Mouse (Mus musculus): ENCODE measurements around the gene Ypel5.

Ypel5 gene

DNA sequence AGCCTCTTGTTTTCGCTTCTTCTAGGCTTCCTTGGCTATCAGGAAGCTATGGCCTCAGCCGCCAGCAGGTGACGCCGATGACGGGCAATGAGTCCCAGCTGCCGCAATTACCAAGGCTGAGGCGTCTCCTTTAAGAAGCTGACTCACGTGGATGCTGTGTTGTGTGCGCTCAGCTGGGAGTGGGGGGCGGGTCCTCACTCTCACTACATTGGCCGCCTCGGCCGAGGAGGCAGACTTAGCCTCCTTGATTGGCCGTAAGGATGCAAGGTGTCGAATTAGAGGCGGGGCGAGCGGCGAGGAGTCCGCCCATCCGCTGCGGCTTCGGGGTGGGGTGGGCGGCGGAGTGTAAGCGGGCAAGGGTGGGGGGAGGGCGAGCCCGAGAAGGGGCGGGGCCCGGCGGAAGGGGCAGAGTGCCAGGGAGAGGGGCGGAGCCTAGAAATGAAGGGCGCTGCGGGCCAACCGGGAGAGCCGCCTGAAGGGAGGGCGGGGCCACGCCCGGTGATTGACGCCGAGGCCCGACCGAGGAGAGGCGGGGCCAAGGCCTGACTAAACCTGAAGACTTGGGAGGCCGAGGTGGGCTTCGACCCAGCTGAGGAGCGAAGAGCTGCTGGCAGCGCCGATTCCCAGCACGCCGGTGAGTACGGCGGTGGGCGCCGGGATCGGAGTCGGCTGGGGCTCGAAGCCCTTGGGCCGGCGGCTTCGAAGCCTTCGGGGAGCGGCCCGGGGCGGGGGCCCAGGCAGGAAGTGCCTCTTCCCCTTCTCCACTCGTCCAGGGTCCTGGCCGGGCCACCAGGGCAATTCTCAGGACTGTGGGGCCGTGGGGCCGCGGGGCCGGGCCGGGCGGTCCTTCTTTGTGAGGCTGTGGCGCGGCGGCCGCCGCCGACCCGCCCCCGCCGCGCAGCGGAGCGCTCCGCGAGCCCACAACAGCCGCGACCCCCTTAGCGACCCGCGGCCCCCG, at the start of gene Ypel5:
Ypel5 (plus strand) TSS at position 296 of the 958 bp plus-strand sequence.
- peak; percentile 95 to 98 for DNase-seq (ENCODE audit: low spot score in 2 of 2)

DNA sequence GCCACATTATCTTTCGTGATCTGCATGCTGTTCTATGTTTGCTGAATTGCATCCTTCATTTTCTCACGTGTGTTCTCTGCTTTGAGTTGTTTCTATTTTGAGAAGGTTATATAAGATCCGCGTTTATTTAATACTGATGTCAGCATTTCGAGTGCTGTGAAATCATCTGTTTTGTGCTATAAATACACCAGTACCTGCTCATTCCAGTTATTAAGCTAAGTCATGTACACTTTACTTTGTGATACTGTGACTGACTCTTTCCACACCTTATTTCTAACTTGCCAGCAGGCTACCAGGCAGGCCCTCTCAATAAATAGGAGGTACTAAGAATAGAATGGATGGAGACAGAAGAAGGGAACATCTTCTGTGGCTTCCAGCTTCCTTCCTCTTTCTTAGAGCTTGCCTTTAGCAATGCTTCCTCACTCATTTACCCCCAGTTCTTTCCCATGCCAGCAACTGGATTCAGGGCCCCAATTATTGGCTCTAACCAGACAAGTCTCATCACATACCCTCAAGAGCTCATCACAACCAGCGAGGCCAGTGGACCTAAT, 48.3 kb upstream of the Ypel5 start:
- DNase-seq (ENCODE audit: low spot score in 2 of 2): no peak

DNA sequence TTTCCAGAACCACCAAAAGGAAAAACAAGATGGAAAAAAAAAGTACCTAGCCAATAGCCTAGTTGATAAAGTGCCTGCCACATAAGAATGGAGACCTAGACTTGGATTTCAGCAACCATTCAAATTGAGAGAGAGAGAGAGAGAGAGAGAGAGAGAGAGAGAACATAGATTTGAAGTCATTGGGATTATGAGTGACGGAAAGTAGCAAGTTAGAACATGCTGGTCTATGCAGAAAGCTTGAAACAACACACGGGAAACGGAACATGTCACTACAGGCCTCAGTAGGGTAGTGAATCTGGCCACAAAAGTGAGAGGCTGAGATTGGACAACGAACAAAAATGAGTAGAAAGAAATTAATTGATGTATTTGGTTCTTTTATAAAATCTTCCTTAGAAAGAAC, 43.0 kb upstream of the Ypel5 start:
- DNase-seq (ENCODE audit: low spot score in 2 of 2): no peak

DNA sequence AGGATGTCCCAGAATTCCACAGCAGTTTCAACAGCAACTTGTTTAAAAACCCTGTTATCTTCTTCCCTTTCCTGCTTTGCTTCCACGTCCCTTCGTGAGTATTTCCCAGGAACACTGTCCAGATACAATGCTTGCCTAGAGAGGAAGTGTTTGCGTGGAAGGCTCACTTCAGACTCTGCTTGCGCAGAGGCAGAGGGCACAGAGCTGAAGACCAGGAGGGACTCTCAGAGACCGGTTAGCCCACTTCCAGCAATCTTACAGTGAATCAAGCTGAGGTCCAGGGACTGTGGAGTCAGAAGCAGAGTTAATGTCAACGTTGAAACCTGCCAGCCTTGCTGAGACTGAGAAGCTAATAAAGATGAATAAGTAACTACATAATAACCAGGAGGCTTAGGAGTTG, 41.6 kb upstream of the Ypel5 start:
- DNase-seq (ENCODE audit: low spot score in 2 of 2): no peak

DNA sequence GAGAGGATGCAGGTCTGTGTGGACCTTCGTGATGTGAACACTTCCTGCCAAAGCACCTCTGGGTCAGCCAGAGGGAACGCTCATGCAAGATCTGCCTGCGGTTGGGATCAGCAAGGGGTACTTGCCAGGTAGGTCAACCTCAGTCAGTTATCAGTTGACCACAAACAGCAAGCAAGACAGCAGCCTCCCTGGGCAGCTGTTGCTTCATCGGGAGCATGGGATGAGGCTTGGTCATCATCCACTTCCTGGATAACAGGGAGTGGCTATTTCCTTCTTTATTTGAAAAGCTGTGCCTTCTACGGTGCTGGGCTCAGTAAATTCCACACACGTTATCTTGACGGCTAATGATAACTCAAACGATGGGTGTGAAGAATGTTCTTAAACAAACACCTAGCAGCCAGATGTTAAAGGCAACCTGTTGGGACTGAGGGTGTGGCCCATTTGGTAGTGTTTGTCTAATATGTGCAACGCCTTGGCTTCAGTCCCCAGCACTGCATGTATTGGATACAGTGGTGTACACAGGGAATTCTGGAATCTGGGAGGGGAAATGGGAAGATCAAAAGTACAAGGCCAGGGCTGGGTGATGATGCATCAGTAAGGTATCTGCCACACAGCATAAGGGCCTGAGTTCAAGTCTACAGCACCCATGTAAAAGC, 40.7 kb upstream of the Ypel5 start:
- DNase-seq (ENCODE audit: low spot score in 2 of 2): no peak

DNA sequence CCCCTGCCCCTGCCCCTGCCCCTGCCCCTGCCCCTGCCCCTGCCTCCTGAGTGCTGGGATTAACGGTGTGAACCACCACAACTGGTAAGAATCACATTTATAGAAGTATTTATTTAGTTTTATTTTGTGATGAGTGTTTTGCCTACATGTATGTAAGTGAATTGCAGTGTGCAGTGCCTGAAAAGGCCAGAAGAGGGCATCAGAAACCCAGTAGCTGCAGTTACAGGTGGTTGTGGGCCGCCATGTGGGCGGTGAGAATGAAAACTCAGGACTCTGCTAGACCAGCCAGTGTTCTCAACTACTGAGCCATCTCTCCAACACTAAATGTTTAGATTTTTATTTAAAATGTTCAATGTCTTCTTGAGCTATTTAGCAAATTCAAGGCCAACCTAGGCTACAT, 39.7 kb upstream of the Ypel5 start:
- DNase-seq (ENCODE audit: low spot score in 2 of 2): no peak

DNA sequence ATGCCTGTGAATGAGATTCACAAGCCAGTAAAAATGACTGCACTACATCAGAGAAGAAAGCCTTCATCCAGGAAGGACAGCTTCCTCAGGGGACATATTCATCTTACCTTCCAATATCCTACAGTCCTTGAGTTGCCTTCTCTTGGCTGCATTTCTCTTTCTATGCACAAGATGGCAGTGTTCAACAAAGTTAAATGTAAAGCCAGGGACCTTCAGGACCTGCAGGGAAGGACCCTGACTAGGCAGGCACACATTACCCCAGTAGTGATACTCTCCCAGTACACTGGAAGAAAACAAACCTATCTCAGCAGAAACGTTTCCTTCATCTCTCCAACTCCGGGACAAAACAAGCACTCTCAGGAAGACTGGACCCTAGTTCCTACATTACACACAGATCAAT, 38.4 kb upstream of the Ypel5 start:
- peak in 1 of 2 experiments; percentile 13 for DNase-seq (ENCODE audit: low spot score in 2 of 2)

DNA sequence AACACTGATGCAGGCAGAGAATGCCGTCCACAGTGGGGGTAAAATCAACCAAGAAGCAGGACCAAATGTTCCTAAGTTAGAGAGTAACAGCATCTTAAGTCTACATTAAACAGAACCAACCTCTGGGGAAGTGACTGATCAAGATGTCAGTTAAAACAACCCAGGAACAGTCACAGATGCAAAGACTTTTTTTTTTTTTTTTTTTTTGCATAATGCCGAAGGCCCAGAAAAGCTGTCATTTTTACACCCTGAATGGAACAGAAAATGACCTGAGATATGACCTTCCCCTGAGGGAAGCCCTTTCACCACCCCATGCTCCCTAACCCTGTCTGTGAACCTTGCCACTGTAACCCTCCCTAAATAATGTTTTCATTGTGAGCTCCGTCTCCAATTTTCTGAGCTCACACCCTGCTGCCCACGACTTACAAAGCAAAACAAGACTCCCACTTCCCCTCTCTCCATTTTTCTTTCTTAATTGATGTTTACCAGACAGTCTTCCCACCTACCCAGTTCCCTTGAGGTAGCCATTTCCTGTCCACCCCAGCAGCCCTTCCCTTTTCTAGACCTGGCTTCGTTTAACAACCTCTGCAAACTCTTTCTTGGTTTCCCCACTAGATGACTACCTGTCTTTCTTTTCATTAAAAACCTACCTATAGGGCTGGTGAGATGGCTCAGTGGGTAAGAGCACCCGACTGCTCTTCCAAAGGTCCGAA, 26.2 kb upstream of the Ypel5 start:
- DNase-seq (ENCODE audit: low spot score in 2 of 2): no peak

DNA sequence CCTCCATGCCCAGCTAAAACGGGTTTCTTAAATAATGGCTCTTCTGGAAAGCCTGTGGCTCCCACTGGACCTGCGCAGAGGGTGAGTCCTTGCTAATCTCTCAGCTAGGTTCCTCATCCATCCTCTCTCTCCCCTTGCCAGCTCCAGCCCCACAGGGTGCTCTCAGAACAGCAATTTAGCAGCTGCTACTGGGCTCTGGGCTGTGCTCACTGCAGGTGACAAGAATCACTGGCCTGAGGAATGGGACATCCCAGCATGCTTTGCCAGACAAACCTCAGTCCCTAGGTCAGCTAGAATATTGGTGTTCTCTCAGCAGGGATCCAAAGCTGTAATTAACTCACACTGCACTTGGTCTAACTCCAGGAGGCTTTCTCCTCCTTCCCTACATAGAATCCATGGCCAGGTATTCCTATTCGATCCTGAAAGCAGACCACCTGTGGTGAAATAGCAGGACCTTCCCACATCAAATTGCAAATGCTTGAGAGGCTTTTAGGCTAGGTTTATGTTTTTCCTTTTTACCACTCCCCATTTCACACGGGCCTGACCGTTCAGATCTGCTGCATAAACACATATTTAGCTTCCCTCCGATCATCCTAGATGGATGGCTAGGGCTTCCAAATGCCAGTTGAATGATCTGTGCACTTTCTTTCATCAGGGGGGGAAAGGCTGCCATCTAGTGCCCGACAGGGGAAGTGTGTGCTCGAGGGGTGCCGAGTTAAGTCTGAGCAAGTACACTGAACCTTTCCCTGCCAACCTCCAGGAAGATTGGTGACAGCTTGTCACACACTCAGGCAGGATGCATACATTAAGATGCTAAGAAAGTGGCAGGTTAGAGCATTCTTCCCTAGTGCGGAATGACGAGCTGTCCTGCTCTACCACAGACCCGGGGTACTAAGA, 22.6 kb upstream of the Ypel5 start:
- DNase-seq (ENCODE audit: low spot score in 2 of 2): peak; percentile 47

DNA sequence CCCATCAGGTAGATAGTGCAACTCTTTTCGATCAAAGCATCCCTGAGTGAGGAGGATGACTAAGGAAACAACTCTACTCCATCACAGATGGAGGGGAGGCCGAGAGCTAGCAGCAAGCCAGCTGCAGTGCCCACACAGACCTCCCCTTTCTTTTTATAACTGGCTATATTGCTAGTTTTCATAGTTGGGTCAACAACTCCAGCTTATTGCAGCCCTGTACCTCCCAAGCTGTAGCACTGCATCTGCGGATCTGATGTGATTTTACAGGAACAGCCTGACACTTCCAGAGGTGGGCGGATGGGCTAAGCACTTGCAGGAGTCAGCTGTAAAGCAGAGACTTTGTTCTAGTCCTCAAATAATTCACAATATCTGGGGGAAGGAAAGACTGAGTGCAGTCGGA, 18.7 kb upstream of the Ypel5 start:
- DNase-seq (ENCODE audit: low spot score in 2 of 2): no peak

DNA sequence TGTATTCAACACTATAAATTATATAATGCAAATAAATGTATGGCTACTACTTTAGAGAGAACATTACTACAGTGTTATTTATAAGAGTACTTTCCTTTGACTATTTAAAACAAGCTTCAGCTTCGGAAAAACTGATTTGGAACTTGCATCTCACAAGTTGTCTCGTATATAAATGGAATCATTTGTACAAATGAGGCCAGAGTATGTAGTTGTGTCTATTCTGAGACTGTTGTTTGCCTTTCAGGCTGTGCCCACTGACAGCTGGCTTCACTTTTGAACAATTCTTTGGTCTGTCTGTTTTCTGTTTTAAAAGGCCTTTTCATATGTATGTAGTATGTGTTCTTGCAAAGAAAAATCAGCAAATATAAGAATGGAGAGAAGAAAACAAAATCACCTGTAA, 16.5 kb upstream of the Ypel5 start:
- DNase-seq (ENCODE audit: low spot score in 2 of 2): no peak

DNA sequence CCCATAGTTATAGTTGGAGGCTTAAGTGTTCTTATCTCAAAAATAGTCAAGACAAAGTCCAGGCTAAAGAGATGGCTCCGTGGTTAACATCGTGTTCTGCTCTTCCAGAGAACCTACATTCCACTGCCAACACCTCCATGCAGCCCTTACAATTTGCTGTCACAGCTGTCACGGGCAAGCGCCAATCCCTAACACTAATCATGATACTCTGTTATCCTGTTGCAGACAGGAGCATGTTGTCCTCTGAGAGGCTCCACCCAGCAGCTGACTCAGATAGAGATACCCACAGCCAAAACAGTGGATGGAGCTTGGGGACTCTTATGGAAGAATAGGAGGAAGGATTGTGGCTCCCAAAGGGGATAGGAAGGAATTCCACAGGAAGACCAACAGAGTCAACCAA, 15.8 kb upstream of the Ypel5 start:
- DNase-seq (ENCODE audit: low spot score in 2 of 2): no peak

DNA sequence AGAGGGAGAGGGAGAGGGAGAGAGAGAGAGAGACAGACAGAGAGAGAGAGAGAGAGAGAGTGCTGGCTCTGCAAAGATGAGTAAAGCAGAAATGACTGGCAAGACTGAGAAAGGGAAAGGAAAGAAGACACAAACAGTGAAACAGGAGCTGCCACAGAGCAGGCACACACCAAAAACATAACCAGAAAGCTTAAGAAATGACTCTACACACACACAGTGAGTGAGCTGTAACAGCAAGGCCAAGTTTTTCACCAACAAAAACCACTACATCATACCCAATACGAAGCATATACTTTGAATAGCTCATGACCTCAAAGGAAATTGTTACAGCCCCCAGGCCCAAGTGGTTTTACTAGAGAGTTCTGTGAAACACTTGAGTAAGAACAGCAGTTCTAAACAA, 14.3 kb upstream of the Ypel5 start:
- DNase-seq (ENCODE audit: low spot score in 2 of 2): no peak

DNA sequence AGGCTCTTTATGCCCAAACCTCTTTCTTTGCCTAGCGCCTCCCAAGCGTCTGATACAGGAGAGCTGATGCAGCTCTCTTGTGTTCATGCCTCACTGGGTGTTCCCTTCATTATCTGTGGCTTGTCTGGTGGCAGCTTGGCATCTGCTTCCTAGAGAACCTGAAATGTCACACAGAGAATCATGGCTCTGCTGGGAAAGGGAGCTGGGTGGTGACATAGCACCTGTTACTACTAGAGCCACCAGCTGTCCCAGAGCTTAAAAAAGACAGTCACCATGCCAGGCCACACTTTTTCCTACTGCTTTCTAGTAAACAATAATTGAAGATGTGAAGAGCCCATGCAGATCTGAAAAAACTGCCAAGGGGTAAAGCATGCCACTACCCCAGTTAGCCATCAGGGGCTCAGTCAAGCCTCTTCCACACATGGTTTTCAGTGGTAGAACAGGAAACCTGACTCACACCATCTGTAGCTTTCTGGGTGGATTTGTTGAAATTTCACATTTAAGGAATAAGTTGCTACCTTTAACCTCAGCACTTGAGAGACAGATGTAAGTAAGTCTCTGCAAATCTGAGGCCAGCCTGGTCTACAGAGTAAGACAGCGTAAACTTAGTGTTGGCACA, 9.2 kb upstream of the Ypel5 start:
- DNase-seq (ENCODE audit: low spot score in 2 of 2): no peak

DNA sequence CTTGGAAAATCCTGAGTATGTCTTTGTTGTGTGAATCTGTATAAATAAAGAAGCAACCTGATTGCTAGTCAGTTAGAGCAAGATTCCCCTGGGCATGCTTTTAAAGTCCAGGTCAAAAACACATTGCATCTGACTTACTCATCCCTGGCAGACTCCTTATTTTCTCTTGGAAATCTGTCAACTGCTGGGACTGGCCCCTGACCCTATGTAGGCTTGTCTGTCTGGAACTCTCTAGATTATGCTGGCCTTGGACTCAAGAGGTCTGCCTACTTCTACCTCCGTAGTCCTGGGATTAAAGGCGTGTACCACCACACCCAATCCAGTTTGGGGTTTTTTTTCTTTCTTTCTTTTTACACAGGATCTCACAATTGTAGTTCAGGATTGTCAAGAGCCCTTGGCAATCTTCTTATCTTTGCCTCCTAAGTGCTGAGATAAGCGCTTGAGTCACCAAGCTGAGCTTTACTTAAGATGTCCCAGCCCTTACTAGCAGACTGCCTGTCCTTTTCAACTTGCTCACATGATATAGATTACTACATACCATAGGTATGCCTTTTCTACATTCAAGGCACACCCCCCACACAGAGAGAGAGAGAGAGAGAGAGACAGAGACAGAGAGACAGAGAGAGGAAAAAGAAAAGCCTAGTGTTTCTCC, 8.1 kb upstream of the Ypel5 start:
- DNase-seq (ENCODE audit: low spot score in 2 of 2): peak in 1 of 2 experiments; percentile 15

DNA sequence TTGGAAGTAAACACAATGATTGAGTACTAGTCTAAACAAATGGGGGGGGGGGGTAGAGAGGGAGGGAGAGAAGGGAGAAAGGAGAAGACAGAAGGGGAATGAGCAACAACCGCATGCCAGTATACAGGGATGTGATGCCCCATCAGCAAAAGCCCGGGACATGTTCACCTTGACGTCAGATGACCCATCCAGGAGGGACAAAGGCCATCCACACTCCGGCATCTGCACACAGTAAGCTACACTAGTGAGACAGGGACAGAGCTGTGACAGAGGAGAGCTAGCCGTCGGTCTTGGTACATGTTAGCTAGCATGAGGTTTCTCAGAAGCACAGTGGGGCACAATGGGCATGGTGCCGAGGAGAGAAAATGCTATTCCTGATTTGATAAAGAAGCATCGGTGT, 7.6 kb upstream of the Ypel5 start:
- no peak for DNase-seq (ENCODE audit: low spot score in 2 of 2)

DNA sequence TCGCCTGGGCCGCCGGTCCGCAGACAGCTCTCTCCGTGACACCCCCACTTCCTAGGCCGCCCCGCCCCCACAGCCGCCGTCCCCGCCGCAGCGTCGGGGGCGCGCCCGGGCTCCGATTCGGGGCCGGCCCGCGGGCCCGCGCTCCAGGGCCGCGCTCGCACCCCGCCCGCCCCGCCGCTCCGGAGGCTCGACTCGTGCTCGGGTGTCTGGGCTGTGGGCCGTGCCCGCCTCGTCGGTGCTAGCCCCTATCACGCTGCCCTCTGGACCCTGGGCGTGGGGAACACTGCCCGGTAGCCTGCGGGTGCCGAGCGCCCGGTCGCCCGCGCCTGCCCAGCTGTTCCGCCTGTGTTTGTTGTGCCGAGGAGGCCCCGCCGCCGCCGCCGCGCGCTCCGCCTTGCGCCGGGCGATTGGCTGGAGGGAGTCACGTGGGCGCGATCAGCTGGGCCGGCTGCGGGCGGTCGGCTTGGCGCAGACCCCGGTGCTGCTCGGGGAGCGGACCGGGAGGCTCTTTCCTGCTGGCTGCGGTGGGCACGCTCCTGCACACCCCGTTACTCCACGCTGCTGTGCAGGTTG, 973 bp downstream of the Ypel5 start:
- peak; percentile 85 to 91 for DNase-seq (ENCODE audit: low spot score in 2 of 2)

DNA sequence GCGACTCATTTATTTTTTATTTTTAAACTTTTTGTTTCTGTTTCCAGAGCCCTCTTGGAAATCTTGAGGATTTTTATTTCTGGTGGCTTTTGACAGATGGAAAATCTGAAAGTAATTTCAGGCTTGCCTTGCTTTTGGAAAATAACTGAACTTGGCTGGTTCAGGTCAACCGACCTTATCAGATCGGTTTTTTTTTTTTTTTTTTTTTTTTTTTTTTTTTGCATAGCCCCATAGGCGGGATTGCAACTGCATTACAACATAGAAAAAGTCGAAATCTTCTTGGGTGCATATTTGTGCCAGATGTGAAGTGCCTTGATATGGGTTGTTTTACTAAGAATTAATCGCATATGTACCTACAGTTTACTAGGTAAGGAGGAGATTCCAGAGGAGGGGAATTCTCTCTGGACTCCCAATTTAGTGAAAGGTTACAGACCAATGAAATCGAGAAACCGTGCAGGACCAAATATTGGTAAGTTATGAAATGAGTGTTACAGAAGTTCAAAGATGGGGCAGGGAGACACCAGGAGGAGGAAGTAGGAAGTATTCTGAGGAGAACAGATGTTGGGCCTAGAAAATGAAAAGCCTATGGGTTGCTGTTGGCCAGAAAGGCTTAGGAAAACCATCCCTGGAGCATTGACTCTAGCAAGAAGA, 1.7 kb downstream of the Ypel5 start:
- no peak for DNase-seq (ENCODE audit: low spot score in 2 of 2)

DNA sequence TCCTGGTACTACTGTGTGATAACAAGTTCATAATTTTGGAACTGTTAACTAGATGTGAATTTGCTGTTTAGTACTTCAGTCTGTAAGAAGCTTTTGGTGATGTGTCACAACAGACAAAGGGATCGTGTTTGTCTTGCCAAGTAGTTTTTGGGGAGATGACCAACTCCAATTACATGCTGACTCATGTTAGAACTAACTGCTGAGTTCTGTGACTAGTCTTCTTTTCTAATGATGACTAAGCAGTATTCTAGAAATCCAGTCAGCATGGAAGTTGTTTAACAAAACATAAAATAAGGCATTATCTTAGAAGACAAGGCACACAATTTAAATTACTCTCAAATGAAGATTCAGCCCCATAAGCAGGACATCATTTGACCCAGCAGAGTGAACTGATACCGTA, 2.7 kb downstream of the Ypel5 start:
- DNase-seq (ENCODE audit: low spot score in 2 of 2): no peak

All from urinary bladder, postnatal 36 days (tissue).